Mouse (Mus musculus): Measurements from ENCODE around the gene Insc.

DNA sequence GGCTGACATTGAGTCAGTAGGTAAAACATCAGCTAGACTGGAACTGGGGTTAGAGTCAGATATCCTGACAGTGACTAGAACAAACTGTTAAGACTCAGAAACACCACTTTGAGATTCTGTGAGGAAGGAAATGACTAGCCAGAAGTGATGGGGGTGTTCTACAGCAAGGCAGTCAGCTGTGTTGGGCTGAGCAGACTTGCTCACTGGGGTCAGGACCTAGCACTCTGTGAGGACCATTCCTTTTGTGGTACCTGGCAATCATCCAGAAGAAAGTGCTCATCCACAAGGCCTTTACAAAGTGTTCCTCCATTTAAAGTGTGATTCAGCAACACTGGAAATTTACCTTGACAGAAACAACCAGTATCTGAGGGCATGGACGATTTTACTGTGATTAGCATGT is 31.0 kb upstream of the Insc start:
- no peak for TF ChIP-seq CTCF (IDR thresholded peaks at IDR 0.05 in 2 of 3, conservative IDR thresholded peaks at IDR 0.05 in 1 of 3; ENCODE audit: control insufficient read depth in 1 of 3, insufficient read depth in 1 of 3, low read depth in 2 of 3, low read length in 3 of 3, poor library complexity in 1 of 3, severe bottlenecking in 1 of 3)
- TF ChIP-seq CHD1 (IDR thresholded peaks at IDR 0.05; ENCODE audit: low read depth, low read length) = no peak
- no peak for TF ChIP-seq POLR2A (IDR thresholded peaks at IDR 0.05; ENCODE audit: control insufficient read depth in 1 of 2, insufficient read depth in 1 of 2, low read depth in 1 of 2, low read length in 2 of 2, poor library complexity in 1 of 2)
- no peak for TF ChIP-seq BHLHE40 (IDR thresholded peaks at IDR 0.05; ENCODE audit: borderline replicate concordance, low read depth, low read length)
- no peak for TF ChIP-seq E2F4 (IDR thresholded peaks at IDR 0.05; ENCODE audit: borderline replicate concordance, low read depth, low read length)
- no peak for TF ChIP-seq USF1 (IDR thresholded peaks at IDR 0.05; ENCODE audit: low read depth, low read length)
- TF ChIP-seq MAFK (IDR thresholded peaks at IDR 0.05; ENCODE audit: borderline replicate concordance, low read depth, low read length) = no peak
- TF ChIP-seq ZNF384 (IDR thresholded peaks at IDR 0.05; ENCODE audit: low read depth, low read length) = no peak
- no peak for TF ChIP-seq RAD21 (IDR thresholded peaks at IDR 0.05; ENCODE audit: low read depth, low read length)
- no peak for TF ChIP-seq CHD2 (IDR thresholded peaks at IDR 0.05; ENCODE audit: low read length)
- no peak for TF ChIP-seq GATA1 (IDR thresholded peaks at IDR 0.05; ENCODE audit: low read depth, low read length)
- no peak for TF ChIP-seq POLR2AphosphoS2 (IDR thresholded peaks at IDR 0.05; ENCODE audit: low read length)
- TF ChIP-seq MAZ (IDR thresholded peaks at IDR 0.05; ENCODE audit: low read depth, low read length) = no peak
